Mouse (Mus musculus) forebrain, postnatal 0 days (tissue): ENCODE data around the gene Klf11. TPM values are rescaled to one million over a fixed set of nuclear protein-coding genes. Genes with fewer than 3 reads are reported as not detected.

Experiments
- ATAC-seq: fragments of 200-750 bp; cut with Nextera tagmentation; 2 replicates; pipeline ENCODE4 v1.8.0; 2017; ENCODE audit warnings: mild to moderate bottlenecking, moderate library complexity
- DNase-seq: peaks from one replicate; pipeline ENCODE4 v3.0.0-alpha.2; 2015
- H3K27ac ChIP-seq: fragments of 300-500 bp; sonication (generic); 2 replicates; pipeline ENCODE4 v1.5.1; 2014; ENCODE audit warnings: low read depth, mild to moderate bottlenecking, antibody characterized with exemption, low read length, moderate library complexity, mixed read lengths
- H3K27me3 ChIP-seq: fragments of 300-500 bp; sonication (generic); 2 replicates; pipeline ENCODE4 v1.6.1; 2014; ENCODE audit warnings: mild to moderate bottlenecking, low read length, mixed read lengths; ENCODE audit not compliant: insufficient read depth
- H3K36me3 ChIP-seq: fragments of 300-500 bp; sonication (generic); 2 replicates; pipeline ENCODE4 v1.6.1; 2014; ENCODE audit warnings: mild to moderate bottlenecking, moderate library complexity; ENCODE audit not compliant: insufficient read depth
- H3K4me1 ChIP-seq: fragments of 300-500 bp; sonication (generic); 2 replicates; pipeline ENCODE4 v1.6.1; 2014; ENCODE audit warnings: antibody characterized with exemption; ENCODE audit not compliant: insufficient read depth
- H3K4me2 ChIP-seq: fragments of 300-500 bp; sonication (generic); 2 replicates; pipeline ENCODE4 v1.6.1; 2014; ENCODE audit warnings: low read depth, mild to moderate bottlenecking, moderate library complexity
- H3K4me3 ChIP-seq: fragments of 300-500 bp; sonication (generic); 2 replicates; pipeline ENCODE4 v1.5.1; 2014; ENCODE audit warnings: low read depth, low read length, mixed read lengths
- H3K9ac ChIP-seq: fragments of 300-500 bp; sonication (generic); 2 replicates; pipeline ENCODE4 v1.6.1; 2014; ENCODE audit warnings: mild to moderate bottlenecking
- H3K9me3 ChIP-seq: fragments of 300-500 bp; sonication (generic); 2 replicates; pipeline ENCODE4 v1.6.1; 2016; ENCODE audit warnings: low read length
- CTCF ChIP-seq: sonication (generic); IDR thresholded peaks from 2 replicates; pipeline ENCODE4 v1.5.1; 2016; ENCODE audit warnings: antibody characterized with exemption, control low read depth, low read depth
- WGBS: fragments of 180-500 bp; shearing (Covaris S2); extraction: QIAGEN DNeasy Blood & Tissue Kit; methylation state at CpG from one replicate; pipeline ENCODE4 v1.1.7; 2014; 5-methylcytosine and 5-hydroxymethylcytosine counted together
- polyA plus RNA-seq: library from polyadenylated mRNA; unstranded; fragments of >200 nt; fragmentation: Nextera tagmentation; extraction: Ambion mirVana; gene quantifications from 2 replicates; pipeline ENCODE4 v1.2.1, GENCODE M21; 2015
- total RNA-seq: library from RNA; depleted of rRNA; stranded (reverse); fragments of >200 nt; gene quantifications from 2 replicates; pipeline ENCODE4 v1.2.3, GENCODE M21; 2014

Klf11 gene
- total and polyA plus RNA-seq, 2 experiments from 2014 or later = 22.9 to 30.7 TPM

DNA sequence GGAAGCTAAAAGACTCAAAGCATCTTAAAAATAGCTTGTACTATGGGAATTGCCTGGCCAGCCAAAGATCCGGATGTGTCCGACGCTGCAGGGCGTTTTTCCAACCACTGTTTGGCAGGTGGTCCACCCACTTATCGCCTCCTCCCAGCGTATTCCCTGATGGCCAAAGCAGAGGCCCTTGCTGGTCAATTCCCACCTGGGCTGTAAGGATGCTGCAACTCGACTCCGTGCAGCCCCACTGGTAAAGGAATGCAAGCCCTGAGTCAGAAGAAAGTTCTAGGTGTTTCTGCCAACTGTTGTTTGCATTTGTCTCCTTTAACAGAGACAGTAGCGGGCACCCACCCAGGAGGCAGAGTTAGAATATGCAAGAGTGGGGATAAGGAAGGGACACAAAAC lies 29.0 kb downstream of the Klf11 start:
- 18% methylated on average over 9 of the region's 9 CpGs for WGBS
- H3K4me2 ChIP-seq = peak overlapping the region; percentile 94
- no peaks in the 10 kb centered on the region for H3K36me3 ChIP-seq
- TF ChIP-seq CTCF = no peak
- H3K9me3 ChIP-seq = no peaks in the 10 kb centered on the region
- H3K27me3 ChIP-seq = no peaks in the 10 kb centered on the region; the same call in 1 of the 2 replicates
- peak overlapping the region; percentile 69 for H3K9ac ChIP-seq
- H3K27ac ChIP-seq = no peak overlapping the region
- H3K4me1 ChIP-seq = peaks cover 10% of the 10 kb centered on the region; the same call in 1 of the 2 replicates
- peak overlapping the region; percentile 65 for H3K4me3 ChIP-seq
- ATAC-seq (no peak), DNase-seq (no peak)

DNA sequence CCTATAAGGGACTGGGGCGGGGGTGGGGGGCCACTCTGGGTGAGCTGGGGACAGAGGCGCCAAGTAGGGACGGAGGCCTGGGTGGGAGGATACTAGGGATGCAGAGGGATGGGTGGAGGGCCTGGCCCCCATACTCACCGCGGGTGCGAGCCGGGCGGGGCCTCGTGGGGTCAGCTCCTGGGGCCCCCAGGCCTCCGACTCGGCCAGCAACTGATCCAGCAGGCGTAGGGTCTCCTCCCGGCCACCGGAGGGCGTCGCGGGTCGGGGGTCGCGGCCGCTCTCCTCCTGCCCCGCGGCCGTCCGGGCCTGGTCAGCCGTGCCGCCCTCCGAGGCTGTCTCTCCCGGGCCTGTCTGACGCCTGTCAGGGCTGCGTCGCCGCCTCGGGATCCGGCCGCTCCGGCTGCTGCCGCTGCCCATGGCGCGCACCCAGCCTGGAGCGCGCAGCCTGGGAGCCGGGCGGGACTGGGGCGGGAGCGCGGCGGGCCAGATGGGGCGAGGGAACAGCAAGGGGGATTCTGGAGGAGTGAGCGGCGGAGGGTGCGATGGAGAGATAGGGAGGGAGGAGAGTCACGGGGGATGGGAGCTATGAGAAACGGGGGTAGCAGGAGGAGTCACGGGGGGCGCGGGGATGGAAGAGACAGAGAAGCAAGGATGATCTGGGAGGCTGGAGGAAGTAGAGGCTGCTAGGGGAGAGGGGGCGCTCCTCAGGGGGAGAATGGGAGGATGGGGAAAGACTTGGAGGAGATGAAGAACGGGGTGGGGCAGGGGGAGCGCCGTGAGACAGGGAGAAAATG lies 29.6 kb downstream of the Klf11 start:
- Histone ChIP-seq H3K9ac (peak overlapping the region; percentile 69), H3K4me1 (peaks cover 10% of the 10 kb centered on the region; the same call in 1 of the 2 replicates), H3K27me3 (no peaks in the 10 kb centered on the region; the same call in 1 of the 2 replicates), H3K4me3 (peak overlapping the region; percentile 65), H3K4me2 (peak overlapping the region; percentile 94), H3K36me3 (no peaks in the 10 kb centered on the region), H3K27ac (peak overlapping the region; percentile 50), H3K9me3 (no peaks in the 10 kb centered on the region)
- DNase-seq (peak; percentile 73), ATAC-seq (peak; percentile 88)
- 2% methylated on average over 54 of the region's 61 CpGs for WGBS
- TF ChIP-seq CTCF = peak; percentile 40

DNA sequence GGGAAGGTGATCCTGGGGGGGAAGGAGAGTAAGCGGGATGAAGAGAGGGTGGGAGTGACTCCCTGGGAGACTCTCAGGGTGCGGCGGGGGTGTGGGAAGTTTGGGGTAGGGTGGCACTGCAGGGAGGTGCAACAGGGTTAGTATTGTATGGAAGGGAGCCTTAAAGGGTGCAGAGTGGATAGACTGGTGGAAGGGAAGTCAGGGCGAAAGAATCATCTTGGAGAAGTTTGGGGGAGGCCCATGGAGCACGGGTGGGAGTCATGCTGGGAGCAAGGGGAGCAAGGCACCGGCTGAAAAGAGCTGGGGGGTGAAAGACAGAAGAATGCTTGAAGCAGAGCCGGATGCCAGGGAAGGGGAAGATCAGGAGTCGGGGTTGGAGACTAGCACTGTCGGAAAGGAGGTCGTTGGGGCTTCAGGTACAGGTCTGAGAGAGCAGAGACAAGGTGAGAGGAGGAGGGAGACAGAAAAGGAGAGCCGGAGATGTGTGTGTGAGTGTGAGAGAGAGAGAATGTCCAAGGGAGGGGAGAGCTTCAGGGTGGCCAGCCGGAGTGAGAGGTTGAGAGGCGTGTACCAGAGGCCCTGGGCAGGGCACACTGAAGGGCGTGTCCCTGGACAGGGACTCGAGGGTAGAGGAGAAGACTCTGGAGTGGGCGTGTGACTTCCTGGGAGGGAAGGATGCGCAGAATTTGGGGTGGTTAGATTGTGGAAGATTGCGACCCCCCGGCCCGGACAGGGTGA lies 30.4 kb downstream of the Klf11 start, which contains the start of gene Cys1:
Cys1 (minus strand) TSS at position 528 of the 738 bp plus-strand sequence.
- peak within 1 kb of the TSS; percentile 50 for H3K27ac ChIP-seq
- TF ChIP-seq CTCF = no peak
- no peaks in the 10 kb centered on the region for H3K36me3 ChIP-seq
- 6% methylated on average over 20 of the region's 20 CpGs for WGBS
- no peaks in the 10 kb centered on the region for H3K9me3 ChIP-seq
- peak within 1 kb of the TSS; percentile 94 for H3K4me2 ChIP-seq
- H3K27me3 ChIP-seq = no peaks in the 10 kb centered on the region; the same call in 1 of the 2 replicates
- H3K4me1 ChIP-seq = peaks cover 10% of the 10 kb centered on the region; the same call in 1 of the 2 replicates
- ATAC-seq (peak; percentile 23; the same call in 1 of the 2 replicates), DNase-seq (no peak)
- peak within 1 kb of the TSS; percentile 69 for H3K9ac ChIP-seq
- peak within 1 kb of the TSS; percentile 65 for H3K4me3 ChIP-seq

DNA sequence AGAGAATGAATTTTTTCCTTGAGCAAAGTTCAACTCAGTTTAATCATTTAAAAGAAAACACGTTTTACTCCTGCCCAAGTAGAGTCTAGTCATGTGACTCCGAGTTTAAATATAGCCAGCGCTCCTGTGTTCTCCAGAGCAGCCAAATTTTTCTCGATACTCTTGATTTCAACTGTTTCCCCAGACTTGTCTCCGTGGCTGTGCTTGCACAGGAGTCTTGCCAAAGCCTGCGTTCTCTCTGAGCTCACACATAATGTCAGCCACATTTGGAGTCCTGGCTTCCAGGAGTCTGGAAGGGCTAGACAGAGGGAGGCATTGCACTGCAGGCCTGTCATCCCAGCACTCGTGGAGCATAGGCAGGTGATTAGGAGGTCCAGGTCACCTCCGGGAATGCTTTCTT lies 31.5 kb downstream of the Klf11 start:
- H3K9me3 ChIP-seq = no peaks in the 10 kb centered on the region
- no peak overlapping the region for H3K9ac ChIP-seq
- DNase-seq = peak; percentile 63
- no peak overlapping the region for H3K4me3 ChIP-seq
- H3K27me3 ChIP-seq = no peaks in the 10 kb centered on the region; the same call in 1 of the 2 replicates
- peaks cover 10% of the 10 kb centered on the region; the same call in 1 of the 2 replicates for H3K4me1 ChIP-seq
- 0 out of 2 replicates have a peak overlapping the region, but pooled peaks have one; percentile 45 for H3K27ac ChIP-seq
- peak; percentile 24; the same call in 1 of the 2 replicates for ATAC-seq
- TF ChIP-seq CTCF = no peak
- H3K36me3 ChIP-seq = no peaks in the 10 kb centered on the region
- H3K4me2 ChIP-seq = no peak overlapping the region
- WGBS = 38% methylated on average over 8 of the region's 8 CpGs

DNA sequence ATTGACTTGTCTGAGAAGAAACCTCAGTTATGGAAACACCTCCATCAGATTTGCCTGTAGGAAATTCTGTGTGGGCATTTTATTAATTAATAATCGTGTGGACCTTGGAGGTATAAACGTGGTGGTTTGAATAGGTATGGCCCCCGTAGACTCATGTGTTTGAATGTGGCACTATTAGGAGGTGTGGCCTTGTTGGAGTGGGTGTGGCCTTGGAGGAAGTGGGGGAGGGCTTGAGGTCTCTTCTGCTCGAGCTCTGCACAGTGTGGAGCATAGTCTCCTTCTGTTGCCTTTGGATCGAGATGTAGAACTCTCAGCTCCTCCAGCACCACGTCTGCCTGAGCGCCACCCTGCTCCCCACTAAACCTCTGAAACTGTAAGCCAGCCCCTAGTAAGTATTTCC lies 32.4 kb downstream of the Klf11 start:
- Histone ChIP-seq H3K27me3 (no peaks in the 10 kb centered on the region; the same call in 1 of the 2 replicates), H3K36me3 (no peaks in the 10 kb centered on the region), H3K4me3 (no peak overlapping the region), H3K9ac (no peak overlapping the region), H3K4me2 (no peak overlapping the region), H3K9me3 (no peaks in the 10 kb centered on the region), H3K27ac (no peak overlapping the region), H3K4me1 (peaks cover 10% of the 10 kb centered on the region; the same call in 1 of the 2 replicates)
- TF ChIP-seq CTCF = no peak
- WGBS = 62% methylated on average over 7 of the region's 7 CpGs
- no peak for ATAC-seq
- no peak for DNase-seq

DNA sequence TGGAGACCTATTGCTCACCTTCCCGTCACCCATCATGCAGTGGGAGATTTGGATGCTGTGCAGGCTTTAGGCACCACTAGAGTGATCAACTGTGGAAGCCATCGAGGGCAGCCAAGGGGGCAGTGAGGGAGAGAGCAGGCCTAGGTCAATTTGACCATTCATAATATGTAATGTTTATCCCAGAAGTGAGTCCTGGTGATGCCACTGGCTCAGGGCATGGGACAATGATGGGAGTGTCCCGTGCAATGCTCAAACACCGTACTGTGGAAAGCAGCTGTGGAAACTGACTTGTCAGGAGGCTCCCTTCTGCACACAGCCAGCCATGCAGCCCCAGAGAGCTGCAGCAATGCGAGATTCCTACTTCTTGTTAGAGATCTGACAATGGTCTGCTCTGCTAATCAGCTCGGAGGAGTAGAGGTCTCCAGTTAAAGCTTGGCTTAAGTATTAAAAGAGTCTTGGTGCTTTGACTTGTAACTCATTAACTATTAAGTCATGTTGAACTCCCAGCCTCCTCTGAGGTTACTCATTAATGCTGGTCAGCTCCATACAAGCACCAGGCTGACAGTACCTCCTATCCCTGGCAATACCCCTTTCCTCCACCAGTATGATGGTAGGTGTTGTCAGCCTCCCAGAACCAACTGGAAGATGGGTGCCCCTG lies 35.1 kb downstream of the Klf11 start:
- no peaks in the 10 kb centered on the region for H3K36me3 ChIP-seq
- H3K27me3 ChIP-seq = no peaks in the 10 kb centered on the region; the same call in 1 of the 2 replicates
- no peak for ATAC-seq
- H3K27ac ChIP-seq = no peak overlapping the region
- WGBS = 73% methylated on average over 6 of the region's 6 CpGs
- peaks cover 10% of the 10 kb centered on the region; the same call in 1 of the 2 replicates for H3K4me1 ChIP-seq
- DNase-seq = no peak
- H3K9ac ChIP-seq = no peak overlapping the region
- H3K9me3 ChIP-seq = no peaks in the 10 kb centered on the region
- H3K4me2 ChIP-seq = no peak overlapping the region
- no peak overlapping the region for H3K4me3 ChIP-seq
- no peak for TF ChIP-seq CTCF
